Mouse (Mus musculus) limb, embryonic 14.5 days (tissue): ENCODE results near the gene Ncapd2. TPM values are rescaled to one million over a fixed set of nuclear protein-coding genes. Genes with fewer than 3 reads are reported as not detected.

Experiments
- ATAC-seq: fragments of 200-750 bp; cut with Nextera tagmentation; 2 replicates; pipeline ENCODE4 v1.8.0; 2017; ENCODE audit warnings: low read depth, moderate number of reproducible peaks, moderate TSS enrichment; ENCODE audit not compliant: low FRiP score
- DNase-seq: peaks from one replicate; pipeline ENCODE4 v3.0.0-alpha.2; 2015; ENCODE audit warnings: low spot score
- H3K27ac ChIP-seq: fragments of 300-500 bp; sonication (generic); replicated peaks from 2 replicates; pipeline ENCODE4 v1.5.1; 2014; ENCODE audit warnings: low read depth, mild to moderate bottlenecking, low read length, moderate library complexity, mixed read lengths
- H3K27me3 ChIP-seq: fragments of 300-500 bp; sonication (generic); 2 replicates; pipeline ENCODE4 v1.6.1; 2014; ENCODE audit warnings: low read length, mixed read lengths; ENCODE audit not compliant: control insufficient read depth, insufficient read depth
- H3K36me3 ChIP-seq: fragments of 300-500 bp; sonication (generic); 2 replicates; pipeline ENCODE4 v1.6.1; 2014; ENCODE audit warnings: mild to moderate bottlenecking, low read length, moderate library complexity, mixed read lengths; ENCODE audit not compliant: control insufficient read depth, insufficient read depth
- H3K4me1 ChIP-seq: fragments of 300-500 bp; sonication (generic); 2 replicates; pipeline ENCODE4 v1.6.1; 2014; ENCODE audit warnings: antibody characterized with exemption, low read length, mixed read lengths; ENCODE audit not compliant: control insufficient read depth, insufficient read depth
- H3K4me2 ChIP-seq: fragments of 300-500 bp; sonication (generic); replicated peaks from 2 replicates; pipeline ENCODE4 v1.6.1; 2014; ENCODE audit warnings: low read depth, mild to moderate bottlenecking, low read length, moderate library complexity; ENCODE audit not compliant: severe bottlenecking
- H3K4me3 ChIP-seq: fragments of 300-500 bp; sonication (generic); replicated peaks from 2 replicates; pipeline ENCODE4 v1.5.1; 2014; ENCODE audit warnings: low read length
- H3K9ac ChIP-seq: fragments of 300-500 bp; sonication (generic); 2 replicates; pipeline ENCODE4 v1.6.1; 2014; ENCODE audit warnings: mild to moderate bottlenecking, low read depth, low read length, moderate library complexity; ENCODE audit not compliant: severe bottlenecking
- H3K9me3 ChIP-seq: fragments of 300-500 bp; sonication (generic); 2 replicates; pipeline ENCODE4 v1.6.1; 2016; ENCODE audit warnings: low read length; ENCODE audit not compliant: control insufficient read depth
- POLR2A ChIP-seq: fragments of 200-500 bp; IDR thresholded peaks from 2 replicates; pipeline ENCODE4 v1.8.0; 2012; ENCODE audit warnings: inconsistent platforms, mild to moderate bottlenecking, moderate library complexity, borderline replicate concordance; ENCODE audit not compliant: insufficient read depth, insufficient read length; ENCODE audit errors: extremely low read depth
- WGBS: fragments of 180-500 bp; shearing (Covaris S2); extraction: QIAGEN DNeasy Blood & Tissue Kit; methylation state at CpG from one replicate; pipeline ENCODE4 v1.1.7; 2014; 5-methylcytosine and 5-hydroxymethylcytosine counted together
- polyA plus RNA-seq, 2 experiments: library from polyadenylated mRNA; depleted of rRNA in 1 of 2; stranded (reverse) in 1 of 2; unstranded in 1 of 2; fragments of >200 nt; fragmentation: Nextera tagmentation in 1 of 2; extraction: Ambion mirVana in 1 of 2; gene quantifications; 2 replicates each; pipeline versions ENCODE4 v1.2.1 to v1.2.3; 2012 to 2014

Ncapd2 gene
- polyA plus RNA-seq (2012; rRNA removed) (250 and 270 TPM in 2 replicates), polyA plus RNA-seq (2014; fragmentation: Nextera tagmentation; extraction: Ambion mirVana) (82.9 and 96.9 TPM in 2 replicates)

GRCm38 (mm10) chr6:125191332-125192015 is at the start of gene Ncapd2, which contains the start of gene Mrpl51:
Gene Ncapd2, minus strand, starts transcription at chr6:125191701.
Gene Mrpl51, plus strand, starts transcription at chr6:125191801.
- H3K4me3 ChIP-seq, result peak within 1 kb of the TSS; percentile 61
- peaks cover 8% of the 10 kb centered on the region for H3K4me1 ChIP-seq
- TF ChIP-seq POLR2A, result no peak; the same call in 1 of the 2 replicates
- under 1% methylated on average over 54 of the region's 54 CpGs for WGBS
- H3K27ac ChIP-seq, result peak within 1 kb of the TSS; percentile 95
- H3K4me2 ChIP-seq, result peak within 1 kb of the TSS; percentile 65
- ATAC-seq, result peak; percentile 97
- H3K27me3 ChIP-seq, result no peaks in the 10 kb centered on the region
- DNase-seq, result peak; percentile 99
- H3K36me3 ChIP-seq, result peaks cover 60% of the 10 kb centered on the region
- no peaks in the 10 kb centered on the region for H3K9me3 ChIP-seq
- H3K9ac ChIP-seq, result peak within 1 kb of the TSS; percentile 75

- 72% methylated on average over 5 of the region's 5 CpGs for WGBS
- Histone ChIP-seq H3K9ac (no peak overlapping the region), H3K9me3 (no peaks in the 10 kb centered on the region), H3K36me3 (no peaks in the 10 kb centered on the region), H3K4me3 (no peak overlapping the region), H3K27ac (no peak overlapping the region), H3K4me1 (no peaks in the 10 kb centered on the region), H3K4me2 (no peak overlapping the region), H3K27me3 (no peaks in the 10 kb centered on the region)
- TF ChIP-seq POLR2A, result no peak
- DNase-seq (no peak), ATAC-seq (no peak)
These were observed 49.1 kb upstream of the Ncapd2 start for GRCm38 (mm10) chr6:125240617-125241016.

GRCm38 (mm10) chr6:125239547-125239946 is 48.0 kb upstream of the Ncapd2 start:
- Histone ChIP-seq H3K9me3 (no peaks in the 10 kb centered on the region), H3K4me1 (no peaks in the 10 kb centered on the region), H3K9ac (no peak overlapping the region), H3K27me3 (no peaks in the 10 kb centered on the region), H3K36me3 (no peaks in the 10 kb centered on the region), H3K27ac (no peak overlapping the region), H3K4me2 (no peak overlapping the region), H3K4me3 (no peak overlapping the region)
- no peak for TF ChIP-seq POLR2A
- ATAC-seq (no peak), DNase-seq (no peak)
- 90% methylated on average over 5 of the region's 5 CpGs for WGBS

- Histone ChIP-seq H3K9ac (no peak overlapping the region), H3K4me1 (no peaks in the 10 kb centered on the region), H3K27me3 (no peaks in the 10 kb centered on the region), H3K27ac (no peak overlapping the region), H3K36me3 (no peaks in the 10 kb centered on the region), H3K9me3 (no peaks in the 10 kb centered on the region), H3K4me2 (no peak overlapping the region), H3K4me3 (no peak overlapping the region)
- ATAC-seq, result no peak
- no peak for DNase-seq
- WGBS, result 59% methylated on average over 6 of the region's 6 CpGs
- no peak for TF ChIP-seq POLR2A
These were observed 46.9 kb upstream of the Ncapd2 start for GRCm38 (mm10) chr6:125238396-125238795.

- H3K9me3 ChIP-seq, result no peaks in the 10 kb centered on the region
- no peak for DNase-seq
- H3K4me2 ChIP-seq, result no peak overlapping the region
- no peak for TF ChIP-seq POLR2A
- H3K27me3 ChIP-seq, result no peaks in the 10 kb centered on the region
- no peak overlapping the region for H3K27ac ChIP-seq
- no peaks in the 10 kb centered on the region for H3K36me3 ChIP-seq
- 78% methylated on average over 4 of the region's 4 CpGs for WGBS
- no peak overlapping the region for H3K4me3 ChIP-seq
- H3K9ac ChIP-seq, result no peak overlapping the region
- no peak for ATAC-seq
- no peaks in the 10 kb centered on the region for H3K4me1 ChIP-seq
These were observed 45.9 kb upstream of the Ncapd2 start for GRCm38 (mm10) chr6:125237421-125237820.
